Comparison of ENCODE assay signal across 8 mouse cellular contexts in genomic region chr3:27709096-27709905, GRCm38 (mm10). TPM values are rescaled to one million over a fixed set of nuclear protein-coding genes. Genes with fewer than 3 reads are reported as not detected.
A peak's percentile ranks its signal among the peaks of the same experiment; 100 is the strongest.
DNase-seq lines count a peak whose midpoint lies in the region; ATAC-seq and TF ChIP-seq lines count a peak whose summit lies in the region.

No protein-coding gene starts in this region.

- peak overlapping the region; percentile 92; the same call in 1 of the 2 replicates for H3K27ac ChIP-seq in forebrain, postnatal 0 days (ENCODE audit: low read depth, low read length)
- peak overlapping the region; percentile 98 for H3K27ac ChIP-seq in lung, postnatal 0 days (ENCODE audit: low read length)
- peak overlapping the region; percentile 99 for H3K27ac ChIP-seq in stomach, postnatal 0 days (replicated peaks)

- peak; percentile 54 for DNase-seq in 3134 (ENCODE audit: extremely low read depth, insufficient read length, low spot score)
- DNase-seq in NIH3T3 (ENCODE audit: low read depth) = peak; percentile 75
- DNase-seq in forebrain, postnatal 0 days = no peak
- peak; percentile 61 to 64 for DNase-seq in kidney, adult 8-10 months
- peak; percentile 87 for DNase-seq in lung, postnatal 0 days (ENCODE audit: low spot score)
- DNase-seq in stomach, postnatal 0 days (ENCODE audit: low spot score) = peak; percentile 44
- DNase-seq in urinary bladder, postnatal 10 days (ENCODE audit: low spot score) = no peak

- H3K9me3 ChIP-seq in forebrain, postnatal 0 days (ENCODE audit: low read length) = no peaks in the 10 kb centered on the region
- no peaks in the 10 kb centered on the region for H3K9me3 ChIP-seq in lung, postnatal 0 days (ENCODE audit: low read length)
- no peaks in the 10 kb centered on the region for H3K9me3 ChIP-seq in stomach, postnatal 0 days (ENCODE audit: control insufficient read depth, low read length)

- peak overlapping the region; percentile 85 for H3K4me3 ChIP-seq in forebrain, postnatal 0 days (ENCODE audit: low read depth, low read length)
- peak overlapping the region; percentile 94 for H3K4me3 ChIP-seq in lung, postnatal 0 days (ENCODE audit: low read depth, low read length)
- H3K4me3 ChIP-seq in stomach, postnatal 0 days (ENCODE audit: low read depth, low read length) = peak overlapping the region; percentile 94

- peak; percentile 22; the same call in 1 of the 2 replicates for TF ChIP-seq EP300 in lung, postnatal 0 days (IDR thresholded peaks at IDR 0.05)
- no peak for TF ChIP-seq EP300 in stomach, postnatal 0 days (optimal IDR thresholded peaks at IDR 0.05)

- no peak for TF ChIP-seq CTCF in forebrain, postnatal 0 days (IDR thresholded peaks at IDR 0.05; ENCODE audit: low read depth)
- no peak for TF ChIP-seq CTCF in lung, postnatal 0 days (IDR thresholded peaks at IDR 0.05)
- no peak for TF ChIP-seq CTCF in stomach, postnatal 0 days (IDR thresholded peaks at IDR 0.05; ENCODE audit: low read depth)

- H3K9ac ChIP-seq in forebrain, postnatal 0 days = peak overlapping the region; percentile 72
- H3K9ac ChIP-seq in lung, postnatal 0 days (replicated peaks; ENCODE audit: low read depth) = peak overlapping the region; percentile 86
- peak overlapping the region; percentile 94 for H3K9ac ChIP-seq in stomach, postnatal 0 days (ENCODE audit: low read length)

- H3K4me2 ChIP-seq in forebrain, postnatal 0 days (ENCODE audit: low read depth) = peak overlapping the region; percentile 75
- peak overlapping the region; percentile 78 for H3K4me2 ChIP-seq in lung, postnatal 0 days (replicated peaks; ENCODE audit: low read depth, low read length)
- H3K4me2 ChIP-seq in stomach, postnatal 0 days (replicated peaks; ENCODE audit: low read depth) = peak overlapping the region; percentile 74

- WGBS in forebrain, postnatal 0 days = 6% methylated on average over 22 of the region's 22 CpGs
- WGBS in lung, postnatal 0 days = 6% methylated on average over 22 of the region's 22 CpGs
- WGBS in stomach, postnatal 0 days = 6% methylated on average over 22 of the region's 22 CpGs

- H3K36me3 ChIP-seq in forebrain, postnatal 0 days (ENCODE audit: insufficient read depth) = no peaks in the 10 kb centered on the region
- no peaks in the 10 kb centered on the region for H3K36me3 ChIP-seq in lung, postnatal 0 days (ENCODE audit: insufficient read depth, low read length)
- no peaks in the 10 kb centered on the region for H3K36me3 ChIP-seq in stomach, postnatal 0 days (ENCODE audit: control insufficient read depth, insufficient read depth, low read length)

- no peaks in the 10 kb centered on the region; the same call in 1 of the 2 replicates for H3K4me1 ChIP-seq in forebrain, postnatal 0 days (ENCODE audit: insufficient read depth)
- peaks cover 19% of the 10 kb centered on the region; the same call in 1 of the 2 replicates for H3K4me1 ChIP-seq in lung, postnatal 0 days (ENCODE audit: insufficient read depth, low read depth, low read length)
- H3K4me1 ChIP-seq in stomach, postnatal 0 days (replicated peaks; ENCODE audit: control insufficient read depth, insufficient read depth) = peaks cover 7% of the 10 kb centered on the region; the same call in 1 of the 2 replicates

- ATAC-seq in forebrain, postnatal 0 days = no peak
- no peak for ATAC-seq in lung, postnatal 0 days
- ATAC-seq in stomach, postnatal 0 days (ENCODE audit: low FRiP score, low TSS enrichment) = no peak; the same call in 1 of the 2 replicates
- no peak for ATAC-seq in activated CD4-positive, CD25-positive, alpha-beta regulatory T cell, adult 4 months

- H3K27me3 ChIP-seq in forebrain, postnatal 0 days (ENCODE audit: insufficient read depth, low read length) = no peaks in the 10 kb centered on the region
- H3K27me3 ChIP-seq in lung, postnatal 0 days (replicated peaks; ENCODE audit: insufficient read depth, low read length) = no peaks in the 10 kb centered on the region
- no peaks in the 10 kb centered on the region for H3K27me3 ChIP-seq in stomach, postnatal 0 days (ENCODE audit: control insufficient read depth, insufficient read depth, low read length)

RNA-seq across cellular contexts. Expression of gene Fndc3b, which starts 1.8 kb away (rescaled TPM):
- 17.2 and 18.3 TPM in 2 replicates for total RNA-seq in forebrain, postnatal 0 days (2014; rRNA removed)
- polyA plus RNA-seq in forebrain, postnatal 0 days (2015; fragmentation: Nextera tagmentation; extraction: Ambion mirVana) = 3.9 and 5.7 TPM in 2 replicates
- 28.5 and 30.6 TPM in 2 replicates for polyA plus RNA-seq in lung, postnatal 0 days (2015; fragmentation: Nextera tagmentation; extraction: Ambion mirVana)
- 11.8 TPM in 2 replicates for polyA plus RNA-seq in stomach, postnatal 0 days (2015; fragmentation: Nextera tagmentation; extraction: Ambion mirVana)
- under 1 TPM; 0.17 to 0.81 TPM for polyA plus RNA-seq in activated CD4-positive, CD25-positive, alpha-beta regulatory T cell, adult 4 months (2017; shearing (Covaris generic))

Comparison
In these comparisons a context has a peak if more than half of its experiments do, and no peak if none do; other contexts are left out.
1. DNase-seq: peak in 3134 (single experiment), NIH3T3 (single experiment), kidney, adult 8-10 months (2 of 2), lung, postnatal 0 days (single experiment) and stomach, postnatal 0 days (single experiment); none in forebrain, postnatal 0 days (single experiment) and urinary bladder, postnatal 10 days (single experiment).
2. Peak in every context shown above with its lines, with median percentiles within 50 percentile points of each other: H3K27ac ChIP-seq, H3K4me2 ChIP-seq, H3K4me3 ChIP-seq and H3K9ac ChIP-seq.